Mouse (Mus musculus): ENCODE measurements around the gene Ms4a6d. TPM values are rescaled to one million over a fixed set of nuclear protein-coding genes. Genes with fewer than 3 reads are reported as not detected.
A peak's percentile ranks its signal among the peaks of the same experiment; 100 is the strongest.

Ms4a6d gene
- polyA plus RNA-seq (2014; fragmentation: Nextera tagmentation; extraction: Ambion mirVana): 3.8 and 5.1 TPM in 2 replicates

GRCm38 (mm10) chr19:11604603-11605002, at the start of gene Ms4a6d:
Gene Ms4a6d (minus strand): TSS chr19:11604849.
- no peak for ATAC-seq (replicated peaks; ENCODE audit: low FRiP score)
- H3K4me1 ChIP-seq (replicated peaks; ENCODE audit: control insufficient read depth, insufficient read depth, low read length): no peaks in the 10 kb centered on the region
- H3K4me3 ChIP-seq (ENCODE audit: low read depth, low read length): no peak within 1 kb of the TSS
- H3K27ac ChIP-seq (ENCODE audit: low read depth, low read length): no peak within 1 kb of the TSS
- 82% methylated on average over 2 of the region's 2 CpGs for WGBS
- DNase-seq (ENCODE audit: low spot score): no peak
- no peaks in the 10 kb centered on the region for H3K36me3 ChIP-seq (ENCODE audit: control insufficient read depth, insufficient read depth, low read length)
- no peak within 1 kb of the TSS for H3K9ac ChIP-seq (ENCODE audit: low read depth, low read length)
- no peaks in the 10 kb centered on the region for H3K9me3 ChIP-seq (ENCODE audit: control insufficient read depth, low read length)
- H3K27me3 ChIP-seq (replicated peaks; ENCODE audit: control insufficient read depth, insufficient read depth, low read length): no peaks in the 10 kb centered on the region
- H3K4me2 ChIP-seq: no peak within 1 kb of the TSS

DNA sequence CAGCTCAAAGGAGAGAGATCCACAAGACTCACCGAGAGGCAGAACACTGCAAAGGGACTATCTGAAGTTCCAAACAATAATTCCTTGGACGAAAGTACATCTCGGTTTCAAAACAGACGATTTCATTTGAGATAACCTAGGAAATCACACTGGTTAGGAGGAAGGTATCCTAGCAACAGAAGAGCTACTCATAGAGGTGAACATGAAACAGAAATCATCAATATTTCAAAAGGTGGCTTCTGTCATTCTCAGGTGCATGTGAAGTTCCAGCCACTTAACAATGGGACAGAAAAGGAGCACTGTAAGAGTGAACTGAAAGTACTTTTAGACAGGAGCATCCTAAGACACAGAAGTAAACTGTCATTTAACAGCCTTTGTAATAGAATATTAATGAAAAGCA, 44.9 kb upstream of the Ms4a6d start:
- H3K27ac ChIP-seq (ENCODE audit: low read depth, low read length): no peak overlapping the region
- H3K27me3 ChIP-seq (replicated peaks; ENCODE audit: control insufficient read depth, insufficient read depth, low read length): no peaks in the 10 kb centered on the region
- H3K9ac ChIP-seq (ENCODE audit: low read depth, low read length): no peak overlapping the region
- H3K36me3 ChIP-seq (ENCODE audit: control insufficient read depth, insufficient read depth, low read length): no peaks in the 10 kb centered on the region
- H3K9me3 ChIP-seq (ENCODE audit: control insufficient read depth, low read length): no peaks in the 10 kb centered on the region
- H3K4me2 ChIP-seq: no peak overlapping the region
- H3K4me1 ChIP-seq (replicated peaks; ENCODE audit: control insufficient read depth, insufficient read depth, low read length): no peaks in the 10 kb centered on the region
- no peak overlapping the region for H3K4me3 ChIP-seq (ENCODE audit: low read depth, low read length)
- ATAC-seq (replicated peaks; ENCODE audit: low FRiP score) (no peak), DNase-seq (ENCODE audit: low spot score) (no peak)
- WGBS: 69% methylated on average over 4 of the region's 4 CpGs

- H3K4me2 ChIP-seq: no peak overlapping the region
- no peaks in the 10 kb centered on the region for H3K36me3 ChIP-seq (ENCODE audit: control insufficient read depth, insufficient read depth, low read length)
- H3K4me3 ChIP-seq (ENCODE audit: low read depth, low read length): no peak overlapping the region
- 70% methylated on average over 3 of the region's 3 CpGs for WGBS
- H3K27ac ChIP-seq (ENCODE audit: low read depth, low read length): no peak overlapping the region
- ATAC-seq (replicated peaks; ENCODE audit: low FRiP score): no peak
- no peaks in the 10 kb centered on the region for H3K27me3 ChIP-seq (replicated peaks; ENCODE audit: control insufficient read depth, insufficient read depth, low read length)
- no peaks in the 10 kb centered on the region for H3K9me3 ChIP-seq (ENCODE audit: control insufficient read depth, low read length)
- DNase-seq (ENCODE audit: low spot score): no peak
- no peak overlapping the region for H3K9ac ChIP-seq (ENCODE audit: low read depth, low read length)
- H3K4me1 ChIP-seq (replicated peaks; ENCODE audit: control insufficient read depth, insufficient read depth, low read length): no peaks in the 10 kb centered on the region
These were observed 41.5 kb upstream of the Ms4a6d start for GRCm38 (mm10) chr19:11646166-11646565.

DNA sequence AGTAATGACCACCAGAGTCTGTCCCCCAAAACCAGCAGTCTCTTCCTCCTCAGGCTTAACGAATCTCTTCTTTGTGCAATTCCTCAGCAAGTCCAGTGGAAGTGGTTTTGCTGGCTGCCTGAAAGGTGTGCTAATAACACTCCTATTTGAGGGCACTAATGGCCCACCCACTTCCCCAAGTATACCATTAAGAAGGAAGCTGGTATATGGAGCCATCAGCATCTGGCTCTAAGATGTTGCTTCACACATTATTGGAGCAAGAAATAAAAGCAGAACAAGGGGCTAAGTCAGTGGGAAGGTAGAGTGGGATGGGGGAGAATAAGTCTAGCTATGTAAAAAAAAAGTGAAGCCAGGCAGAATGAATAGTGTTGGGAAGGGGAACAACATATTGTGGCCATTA, 36.1 kb upstream of the Ms4a6d start, which contains the start of gene Ms4a3:
Gene Ms4a3 (minus strand): TSS at position 120 of the 400 bp plus-strand sequence.
- Histone ChIP-seq H3K9ac (ENCODE audit: low read depth, low read length) (no peak within 1 kb of the TSS), H3K27me3 (replicated peaks; ENCODE audit: control insufficient read depth, insufficient read depth, low read length) (no peaks in the 10 kb centered on the region), H3K4me2 (no peak within 1 kb of the TSS), H3K27ac (ENCODE audit: low read depth, low read length) (no peak within 1 kb of the TSS), H3K4me3 (ENCODE audit: low read depth, low read length) (no peak within 1 kb of the TSS), H3K4me1 (replicated peaks; ENCODE audit: control insufficient read depth, insufficient read depth, low read length) (no peaks in the 10 kb centered on the region), H3K9me3 (ENCODE audit: control insufficient read depth, low read length) (no peaks in the 10 kb centered on the region), H3K36me3 (ENCODE audit: control insufficient read depth, insufficient read depth, low read length) (no peaks in the 10 kb centered on the region)
- no peak for ATAC-seq (replicated peaks; ENCODE audit: low FRiP score)
- 43% methylated on average over 1 of the region's 1 CpGs for WGBS
- no peak for DNase-seq (ENCODE audit: low spot score)

DNA sequence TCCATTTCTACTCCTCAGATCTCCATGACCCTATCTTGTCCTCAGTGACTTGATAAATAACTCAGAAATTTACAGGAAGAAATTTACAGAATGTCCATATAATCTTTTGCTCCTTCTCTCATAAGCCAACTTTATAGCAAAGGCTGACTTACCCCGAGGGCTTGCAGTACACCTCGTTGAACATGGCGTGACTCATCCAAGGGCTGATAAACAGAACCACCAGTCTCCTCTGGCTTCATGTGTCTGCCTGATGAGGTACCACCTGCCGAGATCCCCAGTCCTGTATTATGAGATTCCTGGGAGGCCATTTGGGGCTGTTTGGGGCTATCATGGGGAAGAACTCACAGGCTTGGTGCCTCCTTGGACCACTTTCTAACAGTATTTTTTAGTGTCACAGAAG, 34.4 kb upstream of the Ms4a6d start:
- no peak overlapping the region for H3K4me2 ChIP-seq
- no peaks in the 10 kb centered on the region for H3K36me3 ChIP-seq (ENCODE audit: control insufficient read depth, insufficient read depth, low read length)
- DNase-seq (ENCODE audit: low spot score) (no peak), ATAC-seq (replicated peaks; ENCODE audit: low FRiP score) (no peak)
- H3K9ac ChIP-seq (ENCODE audit: low read depth, low read length): no peak overlapping the region
- H3K4me1 ChIP-seq (replicated peaks; ENCODE audit: control insufficient read depth, insufficient read depth, low read length): no peaks in the 10 kb centered on the region
- H3K27ac ChIP-seq (ENCODE audit: low read depth, low read length): no peak overlapping the region
- WGBS: 58% methylated on average over 4 of the region's 4 CpGs
- H3K4me3 ChIP-seq (ENCODE audit: low read depth, low read length): no peak overlapping the region
- no peaks in the 10 kb centered on the region for H3K9me3 ChIP-seq (ENCODE audit: control insufficient read depth, low read length)
- no peaks in the 10 kb centered on the region for H3K27me3 ChIP-seq (replicated peaks; ENCODE audit: control insufficient read depth, insufficient read depth, low read length)

- WGBS: 35% methylated on average over 5 of the region's 5 CpGs
- Histone ChIP-seq H3K9ac (ENCODE audit: low read depth, low read length) (no peak overlapping the region), H3K4me1 (replicated peaks; ENCODE audit: control insufficient read depth, insufficient read depth, low read length) (no peaks in the 10 kb centered on the region), H3K27me3 (replicated peaks; ENCODE audit: control insufficient read depth, insufficient read depth, low read length) (no peaks in the 10 kb centered on the region), H3K27ac (ENCODE audit: low read depth, low read length) (no peak overlapping the region), H3K36me3 (ENCODE audit: control insufficient read depth, insufficient read depth, low read length) (no peaks in the 10 kb centered on the region), H3K4me3 (ENCODE audit: low read depth, low read length) (no peak overlapping the region), H3K9me3 (ENCODE audit: control insufficient read depth, low read length) (no peaks in the 10 kb centered on the region), H3K4me2 (no peak overlapping the region)
- DNase-seq (ENCODE audit: low spot score) (no peak), ATAC-seq (replicated peaks; ENCODE audit: low FRiP score) (no peak)
These were observed 30.9 kb upstream of the Ms4a6d start for GRCm38 (mm10) chr19:11635572-11635971.

GRCm38 (mm10) chr19:11634330-11634729, 29.7 kb upstream of the Ms4a6d start:
- 62% methylated on average over 2 of the region's 2 CpGs for WGBS
- Histone ChIP-seq H3K9me3 (ENCODE audit: control insufficient read depth, low read length) (no peaks in the 10 kb centered on the region), H3K4me1 (replicated peaks; ENCODE audit: control insufficient read depth, insufficient read depth, low read length) (no peaks in the 10 kb centered on the region), H3K4me3 (ENCODE audit: low read depth, low read length) (no peak overlapping the region), H3K36me3 (ENCODE audit: control insufficient read depth, insufficient read depth, low read length) (no peaks in the 10 kb centered on the region), H3K27me3 (replicated peaks; ENCODE audit: control insufficient read depth, insufficient read depth, low read length) (no peaks in the 10 kb centered on the region), H3K27ac (ENCODE audit: low read depth, low read length) (no peak overlapping the region), H3K9ac (ENCODE audit: low read depth, low read length) (no peak overlapping the region), H3K4me2 (no peak overlapping the region)
- ATAC-seq (replicated peaks; ENCODE audit: low FRiP score) (no peak), DNase-seq (ENCODE audit: low spot score) (no peak)

DNA sequence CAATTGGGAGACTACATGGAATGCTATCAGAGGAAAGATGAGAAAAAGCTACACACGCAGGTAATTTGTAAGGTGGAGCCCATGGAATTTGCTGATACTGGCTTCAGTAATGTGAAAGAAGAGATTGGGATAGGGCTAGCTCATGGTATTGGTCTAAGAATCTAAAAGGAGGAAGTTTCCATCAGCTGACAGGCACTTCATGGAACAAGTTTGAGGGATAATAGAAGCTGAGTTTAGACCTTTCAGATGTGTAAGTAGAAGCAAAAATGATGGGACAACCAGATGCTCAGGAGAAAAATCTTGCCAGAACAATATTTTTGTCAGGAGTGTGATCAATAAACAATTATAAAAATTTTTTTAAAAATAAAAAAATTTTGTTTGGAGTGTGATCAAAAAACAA, 29.1 kb upstream of the Ms4a6d start:
- no peak overlapping the region for H3K4me3 ChIP-seq (ENCODE audit: low read depth, low read length)
- 81% methylated on average over 1 of the region's 1 CpGs for WGBS
- H3K4me2 ChIP-seq: no peak overlapping the region
- no peak for DNase-seq (ENCODE audit: low spot score)
- no peak for ATAC-seq (replicated peaks; ENCODE audit: low FRiP score)
- H3K4me1 ChIP-seq (replicated peaks; ENCODE audit: control insufficient read depth, insufficient read depth, low read length): no peaks in the 10 kb centered on the region
- H3K9ac ChIP-seq (ENCODE audit: low read depth, low read length): no peak overlapping the region
- H3K27ac ChIP-seq (ENCODE audit: low read depth, low read length): no peak overlapping the region
- no peaks in the 10 kb centered on the region for H3K27me3 ChIP-seq (replicated peaks; ENCODE audit: control insufficient read depth, insufficient read depth, low read length)
- H3K9me3 ChIP-seq (ENCODE audit: control insufficient read depth, low read length): no peaks in the 10 kb centered on the region
- no peaks in the 10 kb centered on the region for H3K36me3 ChIP-seq (ENCODE audit: control insufficient read depth, insufficient read depth, low read length)

DNA sequence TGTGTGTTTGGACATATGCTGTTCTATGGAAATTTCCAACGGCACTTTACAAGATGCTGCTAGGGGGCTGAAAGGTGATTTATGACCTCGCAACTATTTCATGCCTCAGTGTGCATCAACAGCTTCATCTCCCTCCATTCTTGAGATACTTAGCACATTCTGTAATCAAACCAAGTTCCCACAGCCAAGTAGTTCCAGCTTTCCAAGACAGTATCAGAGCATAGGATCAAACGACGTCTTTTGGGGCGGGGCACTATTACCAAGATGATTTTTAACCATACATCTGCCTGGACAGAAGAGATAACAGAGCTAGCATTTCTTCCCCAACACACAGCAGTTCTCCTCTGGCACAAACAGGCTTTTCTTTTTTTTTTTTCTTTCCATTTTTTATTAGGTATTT, 20.6 kb upstream of the Ms4a6d start:
- Histone ChIP-seq H3K9ac (ENCODE audit: low read depth, low read length) (no peak overlapping the region), H3K4me1 (replicated peaks; ENCODE audit: control insufficient read depth, insufficient read depth, low read length) (no peaks in the 10 kb centered on the region; the same call in 1 of the 2 replicates), H3K27ac (ENCODE audit: low read depth, low read length) (no peak overlapping the region), H3K9me3 (ENCODE audit: control insufficient read depth, low read length) (no peaks in the 10 kb centered on the region), H3K4me3 (ENCODE audit: low read depth, low read length) (no peak overlapping the region), H3K4me2 (no peak overlapping the region), H3K27me3 (replicated peaks; ENCODE audit: control insufficient read depth, insufficient read depth, low read length) (no peaks in the 10 kb centered on the region), H3K36me3 (ENCODE audit: control insufficient read depth, insufficient read depth, low read length) (no peaks in the 10 kb centered on the region)
- WGBS: 54% methylated on average over 5 of the region's 5 CpGs
- peak; percentile 86 for ATAC-seq (replicated peaks; ENCODE audit: low FRiP score)
- no peak for DNase-seq (ENCODE audit: low spot score)
